Mouse (Mus musculus): ENCODE results near the gene Wwox.
A peak's percentile ranks its signal among the peaks of the same experiment; 100 is the strongest.

Wwox gene

DNA sequence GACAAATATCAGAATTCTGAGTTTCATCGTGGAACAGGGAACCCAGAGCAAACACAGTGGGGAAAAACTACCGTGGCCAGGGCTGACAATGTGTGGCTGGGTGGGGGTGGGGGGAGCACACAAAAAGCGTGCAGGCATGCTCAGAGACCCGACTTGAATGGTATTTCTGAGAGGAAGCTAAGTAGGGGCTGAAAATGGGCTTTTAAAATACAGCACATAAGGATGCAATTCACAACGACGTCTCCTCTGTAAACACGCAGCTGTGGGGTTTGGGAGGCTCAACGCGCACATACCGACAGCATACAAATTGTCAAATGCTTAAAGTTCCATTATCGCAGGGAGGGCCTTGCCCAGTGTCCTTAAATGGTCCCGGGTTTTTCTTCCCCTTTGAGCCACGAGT is 783.1 kb downstream of the Wwox start:
- no peak for DNase-seq (ENCODE audit: low spot score in 2 of 2)

GRCm38 (mm10) chr8:115226781-115227583 is 787.5 kb downstream of the Wwox start:
- DNase-seq (ENCODE audit: low spot score in 2 of 2), result peak in 1 of 2 experiments; percentile 24

DNA sequence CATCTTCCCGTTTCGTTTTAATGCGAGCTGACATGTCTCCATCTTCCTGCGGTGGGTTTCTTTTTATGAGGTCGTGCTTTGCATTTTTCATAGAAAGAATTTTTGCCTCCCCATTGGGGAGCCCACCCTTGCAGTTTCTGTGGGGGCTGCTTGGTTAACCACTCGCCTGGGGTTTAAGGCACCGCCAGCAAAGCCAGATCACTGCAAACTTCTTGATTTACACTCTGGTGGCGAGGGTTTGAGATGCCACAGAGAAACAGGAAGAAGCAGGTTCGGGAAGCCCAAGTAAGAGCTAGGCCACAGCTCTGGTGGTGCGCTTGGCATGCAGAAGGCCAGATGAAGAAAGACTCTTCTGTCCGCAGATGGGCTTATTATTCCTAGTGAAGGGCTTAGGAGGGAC is 789.4 kb downstream of the Wwox start:
- DNase-seq (ENCODE audit: low spot score in 2 of 2), result peak in 1 of 2 experiments; percentile 20

GRCm38 (mm10) chr8:115234068-115234467 is 794.6 kb downstream of the Wwox start:
- DNase-seq (ENCODE audit: low spot score in 2 of 2), result peak; percentile 51 to 66

DNA sequence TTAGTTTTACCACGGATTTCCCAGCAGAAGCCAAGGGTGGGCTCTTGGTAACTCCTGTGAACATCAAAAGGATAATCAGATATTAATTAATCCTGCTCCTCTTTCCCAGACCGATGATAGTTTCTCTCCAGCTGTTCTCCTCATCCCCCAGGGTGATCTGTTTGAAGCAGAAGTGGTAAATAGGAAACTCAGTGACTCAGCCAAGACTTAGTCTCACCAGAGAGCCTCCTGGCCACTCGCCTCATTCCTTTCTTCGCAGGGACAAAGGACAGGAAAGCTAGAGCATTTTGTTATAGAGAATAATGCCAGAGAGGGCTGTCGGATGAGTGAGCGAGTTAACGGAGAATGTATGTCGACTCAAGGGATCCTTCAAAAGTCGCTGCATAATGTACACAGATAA is 798.1 kb downstream of the Wwox start:
- DNase-seq (ENCODE audit: low spot score in 2 of 2), result no peak

DNA sequence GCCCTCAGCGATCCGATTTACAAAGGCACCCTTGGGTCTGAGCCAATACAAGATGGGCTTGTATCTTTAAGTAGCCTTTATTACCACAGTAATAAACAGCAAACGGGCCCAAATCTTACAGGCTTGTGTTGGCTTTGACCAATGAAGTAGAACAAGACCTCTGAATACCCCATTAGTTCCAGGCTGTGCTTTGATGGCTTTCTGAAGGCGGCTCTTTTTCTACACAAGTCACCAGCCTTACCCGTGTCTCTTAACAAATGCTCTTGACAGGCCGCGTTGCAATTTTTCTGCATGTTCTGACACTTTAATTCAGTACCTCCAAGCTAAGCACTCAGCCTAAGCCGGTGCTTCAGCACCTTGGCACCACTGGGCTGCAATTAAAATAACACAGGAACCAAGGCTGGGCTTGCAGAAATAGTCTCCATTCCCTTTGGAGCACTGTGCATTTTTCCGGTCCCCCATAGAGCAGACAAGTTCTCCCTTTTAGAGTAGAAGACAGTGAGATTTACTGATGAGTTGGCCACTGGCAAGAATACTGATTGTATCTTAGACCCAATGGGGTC is 804.1 kb downstream of the Wwox start:
- DNase-seq (ENCODE audit: low spot score in 2 of 2), result no peak

GRCm38 (mm10) chr8:115249688-115250366 is 810.4 kb downstream of the Wwox start:
- no peak for DNase-seq (ENCODE audit: low spot score in 2 of 2)

DNA sequence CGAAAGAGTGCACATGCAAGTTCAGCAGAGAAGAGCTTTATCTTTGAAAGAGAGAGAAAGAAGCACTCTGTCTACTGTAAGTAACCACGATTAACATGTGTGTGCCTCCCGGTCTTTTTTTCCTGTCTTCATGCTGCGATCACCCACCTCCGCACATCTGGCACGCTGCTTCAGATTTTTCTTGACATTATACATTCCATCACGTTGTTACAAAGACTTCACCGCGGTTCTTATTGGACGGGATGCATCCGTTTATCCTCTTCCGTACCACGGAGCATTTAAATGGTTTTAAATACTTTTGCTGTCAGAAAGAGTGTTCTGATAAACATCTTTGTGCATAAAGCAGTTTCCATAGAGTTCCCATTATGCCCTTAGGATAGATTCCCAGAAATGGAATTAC is 816.1 kb downstream of the Wwox start:
- DNase-seq (ENCODE audit: low spot score in 2 of 2), result no peak

DNA sequence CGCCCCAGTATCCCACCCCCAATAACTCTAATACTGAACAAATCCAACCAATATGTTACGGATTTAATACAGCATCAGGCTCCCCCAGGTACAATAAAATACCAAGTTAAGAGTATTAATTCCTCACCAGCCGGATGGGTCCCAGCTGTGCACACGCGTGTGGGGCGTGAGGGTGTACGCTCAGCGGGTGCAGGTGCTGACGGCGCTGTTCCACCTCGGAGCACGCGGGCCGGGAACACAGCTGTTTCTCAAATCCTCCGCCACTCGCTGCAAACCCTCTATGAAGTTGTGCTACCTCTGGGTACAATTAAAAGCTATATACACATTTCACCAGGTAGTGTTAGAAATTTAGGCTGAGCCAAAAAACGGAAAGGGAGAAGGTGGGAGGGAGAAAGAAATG is 818.0 kb downstream of the Wwox start:
- DNase-seq (ENCODE audit: low spot score in 2 of 2), result no peak

DNA sequence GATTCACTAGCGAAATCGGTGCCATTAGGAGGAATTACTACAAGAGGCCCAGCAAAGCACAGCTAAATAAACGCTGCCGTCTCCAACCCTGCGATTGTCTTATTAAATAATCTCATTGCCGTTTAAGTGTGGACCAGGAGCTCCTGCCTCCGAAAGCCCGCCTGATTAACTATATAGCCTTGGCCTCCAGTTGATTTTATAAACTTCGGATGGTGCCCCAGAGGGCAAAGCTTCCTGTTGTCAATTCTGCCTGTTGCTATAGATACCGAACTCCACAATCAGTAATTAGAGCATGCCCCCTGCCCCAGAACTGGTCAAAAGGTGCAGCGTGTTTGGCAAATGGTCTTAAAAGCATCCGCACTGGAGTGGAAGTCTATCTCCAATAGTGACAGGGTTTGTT is 820.4 kb downstream of the Wwox start:
- DNase-seq (ENCODE audit: low spot score in 2 of 2), result no peak

- no peak for DNase-seq (ENCODE audit: low spot score in 2 of 2)
Measured at GRCm38 (mm10) chr8:115267196-115267595, 827.7 kb downstream of the Wwox start.

GRCm38 (mm10) chr8:115269601-115270000 is 830.1 kb downstream of the Wwox start:
- DNase-seq (ENCODE audit: low spot score in 2 of 2), result no peak

DNA sequence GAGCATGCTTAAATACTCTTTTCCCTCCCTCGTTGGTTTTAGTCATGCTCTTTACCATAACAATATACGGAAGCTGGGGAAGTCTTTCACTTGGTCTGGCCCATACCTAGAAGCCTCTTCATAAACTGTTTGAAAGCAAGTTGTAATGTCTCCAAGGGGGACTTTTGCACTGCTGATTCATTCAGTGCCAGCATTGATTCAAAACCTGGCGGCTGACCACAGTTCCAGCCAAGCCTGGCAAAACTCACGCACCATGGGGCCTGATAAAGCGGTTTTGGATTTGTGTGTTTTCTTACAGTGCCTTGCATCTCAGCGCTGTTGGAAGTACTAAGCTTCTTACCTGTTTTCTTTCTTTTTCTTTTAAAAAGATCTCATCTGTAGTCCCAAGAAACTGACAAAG is 834.5 kb downstream of the Wwox start:
- no peak for DNase-seq (ENCODE audit: low spot score in 2 of 2)

GRCm38 (mm10) chr8:115276281-115276680 is 836.8 kb downstream of the Wwox start:
- no peak for DNase-seq (ENCODE audit: low spot score in 2 of 2)

- no peak for DNase-seq (ENCODE audit: low spot score in 2 of 2)
Measured at GRCm38 (mm10) chr8:115278291-115278690, 838.8 kb downstream of the Wwox start.

DNA sequence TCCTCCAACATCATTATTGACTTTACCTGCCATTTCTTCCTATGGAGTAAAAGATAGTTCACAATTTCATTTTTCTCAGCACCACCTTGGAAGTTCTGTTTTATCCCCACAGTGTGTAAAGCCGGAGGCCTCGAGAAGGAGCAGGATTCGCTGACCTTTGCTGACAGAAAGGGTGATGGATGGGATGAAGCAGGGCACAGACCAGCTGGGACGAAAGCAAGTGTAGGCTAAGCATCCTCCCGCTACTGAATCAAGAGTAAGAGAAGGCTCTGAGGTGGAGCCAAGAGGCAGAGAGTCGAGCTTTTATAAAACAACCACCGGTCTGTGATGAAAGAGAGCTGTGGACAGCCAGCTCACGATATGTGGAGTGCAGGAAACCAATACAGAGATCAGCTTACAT is 850.8 kb downstream of the Wwox start:
- DNase-seq (ENCODE audit: low spot score in 2 of 2), result no peak

DNA sequence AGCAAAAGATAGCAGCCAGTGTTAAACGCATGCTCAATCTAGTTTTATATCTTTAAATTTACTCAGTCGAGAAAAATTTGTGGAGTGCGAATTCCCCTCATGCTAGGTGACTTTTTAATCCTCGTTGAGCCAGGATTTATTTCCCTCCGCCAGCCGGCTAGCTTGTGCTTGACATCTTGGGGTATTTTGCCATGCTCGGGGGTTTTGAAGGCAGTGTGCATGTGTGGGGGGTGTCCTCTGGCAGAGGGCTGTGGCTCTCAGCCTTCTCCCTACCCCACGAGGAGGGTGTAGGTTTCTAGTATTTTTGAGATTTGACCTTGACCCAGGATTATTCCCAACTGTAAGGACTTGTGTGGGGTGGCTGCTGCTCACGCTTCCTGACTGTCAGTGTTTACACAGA is 857.3 kb downstream of the Wwox start:
- DNase-seq (ENCODE audit: low spot score in 2 of 2), result no peak

DNA sequence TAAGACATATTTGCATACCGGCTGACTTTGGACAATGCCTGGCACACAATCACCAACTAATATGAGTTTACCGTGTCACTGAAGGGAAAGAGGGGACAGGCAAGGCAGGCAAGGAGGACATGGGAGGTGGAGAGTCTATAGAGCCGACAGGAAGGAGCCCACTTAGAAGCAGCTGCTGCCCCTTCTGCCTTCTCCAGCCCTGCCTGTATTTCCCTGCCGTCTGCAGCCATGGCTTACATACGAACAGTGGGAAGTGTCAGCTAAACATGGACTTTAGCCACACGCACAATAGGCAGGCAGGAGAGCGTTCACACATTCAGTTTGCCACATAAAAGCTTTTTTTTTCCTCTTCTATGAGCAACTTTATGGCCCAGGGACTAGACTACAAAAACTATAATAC is 863.0 kb downstream of the Wwox start:
- DNase-seq (ENCODE audit: low spot score in 2 of 2), result no peak

GRCm38 (mm10) chr8:115307412-115307811 is 868.0 kb downstream of the Wwox start:
- no peak for DNase-seq (ENCODE audit: low spot score in 2 of 2)

DNA sequence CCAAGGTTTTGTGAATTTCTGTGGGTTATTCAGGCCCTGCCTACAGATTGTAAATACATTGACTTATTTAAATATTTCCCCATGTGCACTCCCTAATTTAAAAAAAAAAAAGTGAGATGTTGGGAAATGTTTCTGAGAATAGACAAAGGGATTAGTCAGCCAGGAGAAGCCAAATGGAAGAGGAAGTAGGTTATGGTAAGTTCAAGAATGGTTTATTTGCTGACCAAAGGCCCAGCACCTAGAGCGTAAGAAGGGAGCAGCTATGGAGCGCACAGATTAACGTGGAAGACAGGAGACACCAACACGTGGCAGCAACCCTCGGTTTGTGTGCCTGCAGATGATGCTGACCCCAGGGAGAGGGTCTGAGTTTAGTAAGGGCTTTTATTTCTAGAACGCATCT is 871.5 kb downstream of the Wwox start:
- DNase-seq (ENCODE audit: low spot score in 2 of 2), result no peak

DNA sequence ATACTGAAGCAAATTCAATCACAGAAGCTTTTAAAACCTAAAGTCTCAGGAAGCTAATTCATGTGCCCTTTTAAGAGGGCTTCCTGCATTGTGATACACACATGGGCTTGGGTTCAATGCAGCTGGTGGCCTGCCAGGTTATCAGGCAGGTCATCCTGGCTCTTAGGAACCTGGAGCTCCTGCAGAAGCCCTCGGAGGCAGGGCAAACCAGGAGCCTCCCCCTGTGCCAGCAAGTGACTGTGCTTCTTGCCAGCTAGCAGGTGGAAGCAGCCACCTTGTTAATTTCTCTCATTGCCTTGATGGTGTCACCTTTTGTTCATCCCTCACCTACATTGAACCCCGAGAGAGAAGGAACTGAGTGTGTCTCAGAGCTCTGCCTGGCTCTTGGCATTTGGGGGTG is 872.9 kb downstream of the Wwox start:
- no peak for DNase-seq (ENCODE audit: low spot score in 2 of 2)

DNA sequence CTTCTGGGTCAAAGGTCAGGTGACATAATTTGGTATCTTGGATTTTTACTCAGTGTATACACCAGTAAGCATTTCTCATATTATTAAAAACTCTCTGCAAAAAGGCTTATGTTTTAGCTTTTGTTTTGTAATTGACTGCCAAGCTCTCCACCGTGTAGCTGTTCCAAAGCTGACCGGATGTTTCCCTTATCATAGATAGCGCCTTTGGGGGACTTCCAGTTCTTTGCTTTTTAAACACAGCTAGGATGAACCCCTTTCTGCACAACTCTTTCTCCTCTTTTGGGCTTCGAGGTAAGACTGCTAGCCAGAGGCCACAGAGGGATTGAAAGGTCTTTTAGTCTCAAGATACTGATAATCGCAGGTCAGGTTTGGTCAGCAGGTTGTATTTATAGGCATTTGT is 883.0 kb downstream of the Wwox start:
- DNase-seq (ENCODE audit: low spot score in 2 of 2), result no peak

DNA sequence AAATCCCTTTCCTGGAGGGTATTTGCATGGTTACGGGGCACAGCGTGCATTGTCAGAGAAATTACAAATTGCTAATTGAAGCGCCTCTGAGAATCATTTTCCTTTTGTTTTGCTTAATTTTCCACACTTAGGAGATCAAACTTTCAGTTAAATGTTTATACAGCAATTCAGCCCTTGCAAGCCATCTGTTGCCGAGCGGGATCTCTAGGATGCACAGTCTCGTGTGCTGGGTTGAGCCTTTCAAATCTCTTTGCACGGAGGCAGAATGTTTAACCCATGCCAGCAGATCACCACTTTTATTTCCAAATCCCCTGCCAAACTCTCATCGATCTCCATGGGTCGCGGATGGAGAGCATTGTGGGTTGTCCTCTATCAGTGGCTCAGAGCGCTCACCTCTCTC is 891.2 kb downstream of the Wwox start:
- no peak for DNase-seq (ENCODE audit: low spot score in 2 of 2)

All from thymus, postnatal 10 days (tissue).